Mouse (Mus musculus): ENCODE data around the gene Dcaf5. TPM values are rescaled to one million over a fixed set of nuclear protein-coding genes. Genes with fewer than 3 reads are reported as not detected.

The Dcaf5 gene
- polyA plus RNA-seq, 1 experiment = 97.1 TPM

DNA sequence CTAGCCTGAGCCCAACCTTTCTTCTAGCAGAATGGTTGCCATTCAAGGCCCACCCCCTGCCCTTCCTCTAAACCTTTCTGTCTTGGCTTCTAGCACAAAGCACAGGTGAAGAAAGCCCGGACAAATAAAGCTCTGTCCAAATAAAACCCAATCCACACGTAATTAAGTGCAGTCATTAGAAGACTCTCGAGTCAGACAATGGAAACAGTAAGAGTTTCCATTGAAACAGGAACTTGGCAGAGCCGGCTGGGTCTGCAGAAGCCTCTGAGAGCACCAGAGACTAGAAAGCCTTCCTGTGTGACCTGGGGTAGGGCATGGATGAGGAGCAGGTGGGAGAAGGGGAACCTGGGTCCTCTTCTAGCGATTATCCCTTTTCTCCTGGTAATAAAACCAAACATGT lies 150.5 kb downstream of the Dcaf5 start:
- no peaks in the 10 kb centered on the region for H3K27me3 ChIP-seq (ENCODE audit: control insufficient read depth, insufficient read depth, low read length)
- H3K4me1 ChIP-seq (ENCODE audit: control insufficient read depth, insufficient read depth, low read length) = no peaks in the 10 kb centered on the region
- TF ChIP-seq POLR2A (IDR thresholded peaks at IDR 0.05; ENCODE audit: control insufficient read depth, low read depth, low read length) = no peak
- no peak for TF ChIP-seq CTCF (IDR thresholded peaks at IDR 0.05; ENCODE audit: control insufficient read depth, insufficient read depth, insufficient replicate concordance, low read depth, low read length)

More for the DNA sequence above, 150.5 kb downstream of the Dcaf5 start:
- no peaks in the 10 kb centered on the region for H3K36me3 ChIP-seq (ENCODE audit: control insufficient read depth, insufficient read depth, low read length)
- H3K4me3 ChIP-seq (ENCODE audit: control insufficient read depth, low read depth, low read length) = no peak overlapping the region
- H3K27ac ChIP-seq (ENCODE audit: control insufficient read depth, insufficient read depth, low read depth, low read length) = no peak overlapping the region

Other genes starting within 250 kb of the Dcaf5 start
- gene Actn1, start 176.2 kb downstream of the Dcaf5 start, polyA plus RNA-seq (2012; rRNA removed) = 7.6 and 10.1 TPM in 2 replicates
- 19.0 and 24.2 TPM in 2 replicates for gene Exd2, start 26.5 kb upstream of the Dcaf5 start, polyA plus RNA-seq (2012; rRNA removed)
- gene Galnt16, start 81.7 kb upstream of the Dcaf5 start, polyA plus RNA-seq (2012; rRNA removed) = 1.5 and 1.7 TPM in 2 replicates
- gene Slc39a9, start 207.3 kb upstream of the Dcaf5 start, polyA plus RNA-seq (2012; rRNA removed) = 10.7 and 12.0 TPM in 2 replicates
- 73.9 and 101 TPM in 2 replicates for gene Erh, start 207.7 kb upstream of the Dcaf5 start, polyA plus RNA-seq (2012; rRNA removed)